Mouse (Mus musculus): ENCODE measurements around the gene Hsd17b14. TPM values are rescaled to one million over a fixed set of nuclear protein-coding genes. Genes with fewer than 3 reads are reported as not detected.

The Hsd17b14 gene
- polyA plus RNA-seq (2017; shearing (Covaris generic)), result 0.64 TPM

DNA sequence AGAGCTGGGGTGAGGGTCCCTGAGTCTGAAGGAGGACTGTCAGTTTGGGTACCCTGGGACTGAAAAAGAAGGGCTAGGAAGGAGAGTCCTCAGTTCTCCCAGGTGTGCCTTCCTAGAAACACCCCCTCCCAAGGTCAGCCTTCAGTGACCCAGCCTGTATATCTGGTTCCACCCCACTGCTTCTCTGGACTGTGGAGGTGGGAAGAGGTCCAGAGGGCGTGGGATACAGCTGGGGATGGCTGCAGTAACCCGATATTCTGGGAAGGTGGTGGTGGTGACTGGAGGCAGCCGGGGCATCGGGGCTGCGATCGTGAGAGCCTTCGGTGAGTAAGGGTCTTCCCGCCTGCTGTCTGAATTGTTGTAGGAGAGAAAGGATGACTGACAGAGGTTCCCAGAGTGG is at the start of gene Hsd17b14:
Gene Hsd17b14 (plus strand): TSS at position 150 of the 400 bp plus-strand sequence.

GRCm38 (mm10) chr7:45509912-45510787 is 44.5 kb upstream of the Hsd17b14 start, which contains the start of gene Nucb1:
Gene Nucb1, minus strand, starts transcription at chr7:45510406.

GRCm38 (mm10) chr7:45525809-45526473 is 28.8 kb upstream of the Hsd17b14 start, which contains the start of the genes Ppp1r15a and Plekha4:
Gene Ppp1r15a, minus strand, starts transcription at chr7:45526268.
Gene Plekha4, plus strand, starts transcription at chr7:45526330.

DNA sequence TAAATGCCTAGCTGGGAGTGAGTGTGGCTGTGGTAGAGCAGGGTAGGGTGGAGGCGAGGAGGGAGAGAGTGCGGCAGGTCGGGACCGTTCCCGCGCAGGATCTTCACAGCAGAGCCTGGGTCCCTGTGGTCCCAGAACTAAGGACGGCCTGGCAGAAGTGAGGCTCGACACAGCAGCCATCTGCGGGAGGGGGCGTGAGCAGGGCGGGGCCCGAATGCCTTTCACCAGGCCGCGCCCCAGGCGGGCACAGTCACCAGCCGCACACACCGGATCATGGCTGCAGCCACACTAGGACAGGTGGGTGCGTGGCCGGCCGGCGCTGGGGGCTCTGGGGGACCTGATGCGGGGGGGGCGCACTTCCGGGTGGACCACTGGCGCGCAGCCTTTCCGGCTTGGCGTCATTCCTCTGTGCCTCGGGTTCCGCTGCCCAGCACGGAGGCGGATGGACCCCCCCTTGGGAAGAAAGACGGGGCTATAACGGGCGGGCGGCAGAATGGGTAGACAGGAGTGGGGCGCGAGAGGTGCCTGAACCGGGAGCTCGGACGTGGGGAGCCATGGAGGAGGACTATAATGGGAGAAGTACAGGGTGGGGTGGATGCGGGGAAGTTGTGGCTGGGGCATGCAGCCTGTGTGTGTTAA is 15.5 kb downstream of the Hsd17b14 start, which contains the start of gene Bcat2:
Gene Bcat2 (plus strand): TSS at position 51 of the 639 bp plus-strand sequence.

GRCm38 (mm10) chr7:45617042-45617695 is 62.5 kb downstream of the Hsd17b14 start, which contains the start of gene Fut1:
Gene Fut1, plus strand, starts transcription at chr7:45617289.

Other genes starting within 250 kb of the Hsd17b14 start
- 5.3 TPM for gene Trpm4, start 221.1 kb upstream of the Hsd17b14 start, polyA plus RNA-seq (2017; shearing (Covaris generic))
- gene Hrc, start 219.6 kb upstream of the Hsd17b14 start, polyA plus RNA-seq (2017; shearing (Covaris generic)), result not detected
- 0.30 TPM for gene Ppfia3, start 187.9 kb upstream of the Hsd17b14 start, polyA plus RNA-seq (2017; shearing (Covaris generic))
- gene Lin7b, start 184.3 kb upstream of the Hsd17b14 start, polyA plus RNA-seq (2017; shearing (Covaris generic)), result not detected
- gene Snrnp70, start 159.2 kb upstream of the Hsd17b14 start, polyA plus RNA-seq (2017; shearing (Covaris generic)), result 207 TPM
- not detected for gene Kcna7, start 149.2 kb upstream of the Hsd17b14 start, polyA plus RNA-seq (2017; shearing (Covaris generic))
- 0.19 TPM for gene Ntf5, start 141.2 kb upstream of the Hsd17b14 start, polyA plus RNA-seq (2017; shearing (Covaris generic))
- not detected for gene Lhb, start 134.1 kb upstream of the Hsd17b14 start, polyA plus RNA-seq (2017; shearing (Covaris generic))
- 5.5 TPM for gene Gys1, start 120.0 kb upstream of the Hsd17b14 start, polyA plus RNA-seq (2017; shearing (Covaris generic))
- gene Ruvbl2, start 116.8 kb upstream of the Hsd17b14 start, polyA plus RNA-seq (2017; shearing (Covaris generic)), result 32.9 TPM
- gene Ftl1, start 95.0 kb upstream of the Hsd17b14 start, polyA plus RNA-seq (2017; shearing (Covaris generic)), result 2,431 TPM
- 199 TPM for gene Bax, start 88.0 kb upstream of the Hsd17b14 start, polyA plus RNA-seq (2017; shearing (Covaris generic))
- gene Tulp2, start 73.0 kb upstream of the Hsd17b14 start, polyA plus RNA-seq (2017; shearing (Covaris generic)), result 2.3 TPM
- not detected for gene Gm45808, start 68.1 kb upstream of the Hsd17b14 start, polyA plus RNA-seq (2017; shearing (Covaris generic))
- 0.60 TPM for gene Dhdh, start 66.1 kb upstream of the Hsd17b14 start, polyA plus RNA-seq (2017; shearing (Covaris generic))
- gene Nucb1, start 44.5 kb upstream of the Hsd17b14 start, polyA plus RNA-seq (2017; shearing (Covaris generic)), result 208 TPM
- gene Ppp1r15a, start 28.6 kb upstream of the Hsd17b14 start, polyA plus RNA-seq (2017; shearing (Covaris generic)), result 868 TPM
- gene Plekha4, start 28.6 kb upstream of the Hsd17b14 start, polyA plus RNA-seq (2017; shearing (Covaris generic)), result 0.39 TPM
- gene Bcat2, start 15.3 kb downstream of the Hsd17b14 start, polyA plus RNA-seq (2017; shearing (Covaris generic)), result 38.4 TPM
- gene Fgf21, start 60.6 kb downstream of the Hsd17b14 start, polyA plus RNA-seq (2017; shearing (Covaris generic)), result not detected
- gene Fut1, start 62.4 kb downstream of the Hsd17b14 start, polyA plus RNA-seq (2017; shearing (Covaris generic)), result 0.21 TPM
- not detected for gene Izumo1, start 66.9 kb downstream of the Hsd17b14 start, polyA plus RNA-seq (2017; shearing (Covaris generic))
- not detected for gene Rasip1, start 72.6 kb downstream of the Hsd17b14 start, polyA plus RNA-seq (2017; shearing (Covaris generic))
- gene Mamstr, start 85.1 kb downstream of the Hsd17b14 start, polyA plus RNA-seq (2017; shearing (Covaris generic)), result not detected
- not detected for gene Fut2, start 111.5 kb downstream of the Hsd17b14 start, polyA plus RNA-seq (2017; shearing (Covaris generic))
- not detected for gene Ntn5, start 129.1 kb downstream of the Hsd17b14 start, polyA plus RNA-seq (2017; shearing (Covaris generic))
- gene Sec1, start 139.5 kb downstream of the Hsd17b14 start, polyA plus RNA-seq (2017; shearing (Covaris generic)), result not detected
- gene Car11, start 144.9 kb downstream of the Hsd17b14 start, polyA plus RNA-seq (2017; shearing (Covaris generic)), result 1.7 TPM
- gene Dbp, start 150.2 kb downstream of the Hsd17b14 start, polyA plus RNA-seq (2017; shearing (Covaris generic)), result 13.8 TPM
- 1,532 TPM for gene Rpl18, start 160.6 kb downstream of the Hsd17b14 start, polyA plus RNA-seq (2017; shearing (Covaris generic))
- gene Sphk2, start 163.1 kb downstream of the Hsd17b14 start, polyA plus RNA-seq (2017; shearing (Covaris generic)), result 23.7 TPM
- not detected for gene Fam83e, start 166.3 kb downstream of the Hsd17b14 start, polyA plus RNA-seq (2017; shearing (Covaris generic))
- gene Spaca4, start 170.9 kb downstream of the Hsd17b14 start, polyA plus RNA-seq (2017; shearing (Covaris generic)), result not detected
- gene Lmtk3, start 228.8 kb downstream of the Hsd17b14 start, polyA plus RNA-seq (2017; shearing (Covaris generic)), result 0.21 TPM
- 11.7 TPM for gene Sult2b1, start 229.8 kb downstream of the Hsd17b14 start, polyA plus RNA-seq (2017; shearing (Covaris generic))